Mouse (Mus musculus) G1E-ER4 (cell line): ENCODE measurements around the gene Tinagl1. TPM values are rescaled to one million over a fixed set of nuclear protein-coding genes. Genes with fewer than 3 reads are reported as not detected.

Experiments used
- GATA1 ChIP-seq: IDR thresholded peaks from one replicate; pipeline ENCODE4 v1.8.0; 2012; ENCODE audit warnings: low read length, inconsistent platforms
- polyA plus RNA-seq: library from polyadenylated mRNA; stranded (reverse); fragments of >175 nt; gene quantifications from 2 replicates; pipeline ENCODE4 v1.2.3, GENCODE M21; 2012

Tinagl1 gene
- polyA plus RNA-seq, 1 experiment = not detected

GRCm38 (mm10) chr4:130183023-130183422 lies 8.1 kb upstream of the Tinagl1 start:
- no peak for TF ChIP-seq GATA1

GRCm38 (mm10) chr4:130181886-130182285 lies 7.0 kb upstream of the Tinagl1 start:
- no peak for TF ChIP-seq GATA1

- TF ChIP-seq GATA1 = no peak
Measured at GRCm38 (mm10) chr4:130180909-130181602, 6.1 kb upstream of the Tinagl1 start.

- TF ChIP-seq GATA1 = no peak
Measured at GRCm38 (mm10) chr4:130179876-130180275, 5.0 kb upstream of the Tinagl1 start.

GRCm38 (mm10) chr4:130177536-130177935 lies 2.6 kb upstream of the Tinagl1 start:
- TF ChIP-seq GATA1 = no peak

- TF ChIP-seq GATA1 = no peak
Measured at GRCm38 (mm10) chr4:130177087-130177486, 2.2 kb upstream of the Tinagl1 start.

- no peak for TF ChIP-seq GATA1
Measured at GRCm38 (mm10) chr4:130176156-130176720, 1.3 kb upstream of the Tinagl1 start.

- no peak for TF ChIP-seq GATA1
Measured at GRCm38 (mm10) chr4:130174335-130175031, 439 bp downstream of the Tinagl1 start.

GRCm38 (mm10) chr4:130173911-130174311 lies 1.0 kb downstream of the Tinagl1 start:
- no peak for TF ChIP-seq GATA1

- no peak for TF ChIP-seq GATA1
Measured at GRCm38 (mm10) chr4:130173060-130173822, 1.7 kb downstream of the Tinagl1 start.

GRCm38 (mm10) chr4:130171951-130172765 lies 2.8 kb downstream of the Tinagl1 start:
- TF ChIP-seq GATA1 = no peak

- no peak for TF ChIP-seq GATA1
Measured at GRCm38 (mm10) chr4:130170362-130170761, 4.6 kb downstream of the Tinagl1 start.

GRCm38 (mm10) chr4:130169411-130169971 lies 5.4 kb downstream of the Tinagl1 start:
- TF ChIP-seq GATA1 = no peak

GRCm38 (mm10) chr4:130168280-130169183 lies 6.4 kb downstream of the Tinagl1 start:
- TF ChIP-seq GATA1 = no peak

- no peak for TF ChIP-seq GATA1
Measured at GRCm38 (mm10) chr4:130167814-130168213, 7.1 kb downstream of the Tinagl1 start.
